Mouse (Mus musculus) neural tube, embryonic 14.5 days (tissue): ENCODE data around the gene Slc1a2. TPM values are rescaled to one million over a fixed set of nuclear protein-coding genes. Genes with fewer than 3 reads are reported as not detected.

Source experiments
- ATAC-seq: fragments of 200-750 bp; cut with Nextera tagmentation; 2 replicates; pipeline ENCODE4 v1.8.0; 2017; ENCODE audit warnings: low read depth, mild to moderate bottlenecking, moderate TSS enrichment, moderate library complexity
- H3K27ac ChIP-seq: fragments of 300-500 bp; sonication (generic); 2 replicates; pipeline ENCODE4 v1.5.1; 2014; ENCODE audit warnings: low read depth, mild to moderate bottlenecking, control low read depth, low read length, moderate library complexity, mixed read lengths
- H3K27me3 ChIP-seq: fragments of 300-500 bp; sonication (generic); 2 replicates; pipeline ENCODE4 v1.6.1; 2014; ENCODE audit warnings: low read length; ENCODE audit not compliant: control insufficient read depth, insufficient read depth
- H3K36me3 ChIP-seq: fragments of 300-500 bp; sonication (generic); 2 replicates; pipeline ENCODE4 v1.6.1; 2014; ENCODE audit warnings: low read length, mixed read lengths; ENCODE audit not compliant: control insufficient read depth, insufficient read depth
- H3K4me1 ChIP-seq: fragments of 300-500 bp; sonication (generic); 2 replicates; pipeline ENCODE4 v1.6.1; 2014; ENCODE audit warnings: low read length; ENCODE audit not compliant: control insufficient read depth, insufficient read depth
- H3K4me2 ChIP-seq: fragments of 300-500 bp; sonication (generic); 2 replicates; pipeline ENCODE4 v1.6.1; 2014; ENCODE audit warnings: mild to moderate bottlenecking, low read depth, low read length, control low read depth
- H3K4me3 ChIP-seq: fragments of 300-500 bp; sonication (generic); 2 replicates; pipeline ENCODE4 v1.5.1; 2014; ENCODE audit warnings: low read depth, low read length, control low read depth, mixed read lengths
- H3K9ac ChIP-seq: fragments of 300-500 bp; sonication (generic); replicated peaks from 2 replicates; pipeline ENCODE4 v1.6.1; 2014; ENCODE audit warnings: low read depth, mild to moderate bottlenecking, control low read depth, low read length, mixed read lengths
- H3K9me3 ChIP-seq: fragments of 300-500 bp; sonication (generic); 2 replicates; pipeline ENCODE4 v1.6.1; 2016; ENCODE audit warnings: low read length; ENCODE audit not compliant: control insufficient read depth
- WGBS: fragments of 180-500 bp; shearing (Covaris S2); extraction: QIAGEN DNeasy Blood & Tissue Kit; methylation state at CpG from one replicate; pipeline ENCODE4 v1.1.7; 2014; 5-methylcytosine and 5-hydroxymethylcytosine counted together
- polyA plus RNA-seq: library from polyadenylated mRNA; unstranded; fragments of >200 nt; fragmentation: Nextera tagmentation; extraction: Ambion mirVana; gene quantifications from 2 replicates; pipeline ENCODE4 v1.2.1, GENCODE M21; 2014

The Slc1a2 gene
- polyA plus RNA-seq, 1 experiment from 2014 or later = 40.8 TPM

DNA sequence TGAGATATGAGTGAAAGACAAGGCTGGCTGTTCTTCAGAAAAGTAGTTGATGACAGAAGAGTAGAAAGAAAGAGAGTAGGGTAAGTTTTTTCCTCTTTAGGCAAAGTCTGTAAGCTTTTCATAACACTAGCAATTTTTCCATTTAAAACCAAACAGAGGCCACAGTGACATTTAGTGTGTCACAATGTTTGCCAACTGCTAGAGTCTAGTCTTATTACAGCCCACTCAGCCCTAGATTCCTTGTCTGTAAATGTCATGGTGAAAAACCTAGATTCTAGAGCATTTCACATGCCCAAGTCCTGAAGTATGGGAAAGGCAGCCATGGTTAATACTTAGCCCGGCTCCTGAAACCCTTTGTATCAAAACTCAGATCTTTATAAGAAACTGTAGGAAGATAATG, 112.8 kb downstream of the Slc1a2 start:
- no peak for ATAC-seq
- H3K4me3 ChIP-seq = no peak overlapping the region
- no peaks in the 10 kb centered on the region for H3K9me3 ChIP-seq
- no peaks in the 10 kb centered on the region for H3K4me1 ChIP-seq
- no peaks in the 10 kb centered on the region for H3K27me3 ChIP-seq
- no peak overlapping the region for H3K4me2 ChIP-seq
- no peak overlapping the region for H3K27ac ChIP-seq
- peaks cover 14% of the 10 kb centered on the region; the same call in 1 of the 2 replicates for H3K36me3 ChIP-seq
- no peak overlapping the region for H3K9ac ChIP-seq
- WGBS = 100% methylated on average over 1 of the region's 1 CpGs

GRCm38 (mm10) chr2:102772276-102772675, 113.8 kb downstream of the Slc1a2 start:
- no peak for ATAC-seq
- H3K27ac ChIP-seq = no peak overlapping the region
- H3K27me3 ChIP-seq = no peaks in the 10 kb centered on the region
- H3K9me3 ChIP-seq = no peaks in the 10 kb centered on the region
- H3K4me2 ChIP-seq = no peak overlapping the region
- H3K4me3 ChIP-seq = no peak overlapping the region
- WGBS = 96% methylated on average over 5 of the region's 5 CpGs
- no peaks in the 10 kb centered on the region for H3K4me1 ChIP-seq
- no peak overlapping the region for H3K9ac ChIP-seq
- peaks cover 10% of the 10 kb centered on the region; the same call in 1 of the 2 replicates for H3K36me3 ChIP-seq

DNA sequence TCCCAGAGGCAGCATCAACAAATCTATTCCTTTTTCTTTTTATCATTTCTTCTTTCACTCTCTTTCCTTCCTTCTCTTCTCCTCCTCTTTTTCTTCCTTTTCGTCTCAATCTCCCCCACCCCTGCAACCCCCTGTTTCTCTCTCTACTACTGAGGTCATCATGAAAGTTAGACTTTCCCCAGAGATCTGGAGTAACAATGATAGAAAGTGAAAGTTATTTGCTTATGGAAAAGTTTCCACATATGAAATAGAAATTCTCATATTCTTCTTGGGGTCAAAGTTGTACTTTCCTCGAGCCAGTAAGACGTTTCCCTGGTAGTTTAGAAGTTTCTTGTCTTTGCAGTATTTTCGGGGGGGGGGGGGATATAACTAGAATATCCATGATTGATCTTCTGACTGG, 116.2 kb downstream of the Slc1a2 start:
- Histone ChIP-seq H3K27me3 (no peaks in the 10 kb centered on the region), H3K27ac (no peak overlapping the region), H3K4me3 (no peak overlapping the region), H3K4me1 (no peaks in the 10 kb centered on the region), H3K9me3 (no peaks in the 10 kb centered on the region), H3K9ac (no peak overlapping the region), H3K36me3 (peaks cover 4% of the 10 kb centered on the region; the same call in 1 of the 2 replicates), H3K4me2 (no peak overlapping the region)
- WGBS = 88% methylated on average over 4 of the region's 4 CpGs
- ATAC-seq = no peak

- H3K27ac ChIP-seq = no peak overlapping the region
- ATAC-seq = no peak
- no peak overlapping the region for H3K4me3 ChIP-seq
- H3K4me1 ChIP-seq = no peaks in the 10 kb centered on the region
- 41% methylated on average over 1 of the region's 1 CpGs for WGBS
- H3K4me2 ChIP-seq = no peak overlapping the region
- no peaks in the 10 kb centered on the region for H3K9me3 ChIP-seq
- no peak overlapping the region for H3K9ac ChIP-seq
- no peaks in the 10 kb centered on the region for H3K27me3 ChIP-seq
- H3K36me3 ChIP-seq = peaks cover 4% of the 10 kb centered on the region; the same call in 1 of the 2 replicates
These were observed 117.1 kb downstream of the Slc1a2 start for GRCm38 (mm10) chr2:102775561-102775960.

DNA sequence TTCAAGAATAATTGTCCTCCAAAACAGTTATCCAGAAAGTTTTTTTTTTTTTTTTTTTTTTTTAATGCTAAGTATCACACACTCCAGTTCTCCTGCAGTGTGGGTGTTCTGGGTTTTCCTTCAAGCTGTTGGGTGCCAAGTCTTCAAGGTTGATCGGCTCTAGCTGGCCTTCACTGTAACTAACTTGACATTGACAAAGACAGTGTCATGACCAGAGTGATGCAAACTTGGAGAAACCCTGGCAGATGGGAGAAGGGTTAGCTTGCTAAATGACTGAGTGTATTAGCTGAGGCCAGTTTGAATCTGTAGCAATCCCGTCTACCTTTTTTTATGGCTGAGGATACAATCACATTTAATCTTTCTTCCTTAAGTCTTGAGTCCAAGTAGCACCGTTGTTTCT, 119.7 kb downstream of the Slc1a2 start:
- WGBS = 90% methylated on average over 3 of the region's 3 CpGs
- no peak overlapping the region for H3K9ac ChIP-seq

DNA sequence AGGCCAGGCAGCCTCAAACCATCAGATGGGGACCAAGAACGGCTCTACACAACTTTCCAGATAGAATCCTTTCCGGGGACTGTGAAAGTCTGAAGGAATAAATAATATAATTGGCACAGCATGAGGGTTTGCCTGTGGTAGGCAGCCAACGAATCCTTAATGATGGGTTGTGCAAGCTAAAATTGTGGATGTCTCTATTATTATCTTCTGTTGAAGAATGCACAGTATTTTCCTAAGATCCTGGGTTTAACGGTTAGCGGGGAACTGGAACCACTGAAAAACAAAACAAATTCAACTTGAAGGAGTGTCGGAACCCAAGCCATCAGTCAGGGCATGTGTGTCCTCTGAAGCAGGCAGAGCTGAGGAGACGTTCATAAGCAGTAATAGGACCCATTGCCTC, 124.3 kb downstream of the Slc1a2 start:
- Histone ChIP-seq H3K4me1 (no peaks in the 10 kb centered on the region), H3K27ac (no peak overlapping the region), H3K27me3 (no peaks in the 10 kb centered on the region), H3K9ac (no peak overlapping the region), H3K4me2 (no peak overlapping the region), H3K9me3 (no peaks in the 10 kb centered on the region), H3K36me3 (no peaks in the 10 kb centered on the region; the same call in 1 of the 2 replicates), H3K4me3 (no peak overlapping the region)
- ATAC-seq = no peak
- WGBS = 84% methylated on average over 7 of the region's 7 CpGs

More for the DNA sequence above, 119.7 kb downstream of the Slc1a2 start:
- Histone ChIP-seq H3K27me3 (no peaks in the 10 kb centered on the region), H3K36me3 (peaks cover 4% of the 10 kb centered on the region; the same call in 1 of the 2 replicates), H3K4me3 (no peak overlapping the region), H3K27ac (no peak overlapping the region), H3K9me3 (no peaks in the 10 kb centered on the region), H3K4me1 (no peaks in the 10 kb centered on the region), H3K4me2 (no peak overlapping the region)
- no peak for ATAC-seq

DNA sequence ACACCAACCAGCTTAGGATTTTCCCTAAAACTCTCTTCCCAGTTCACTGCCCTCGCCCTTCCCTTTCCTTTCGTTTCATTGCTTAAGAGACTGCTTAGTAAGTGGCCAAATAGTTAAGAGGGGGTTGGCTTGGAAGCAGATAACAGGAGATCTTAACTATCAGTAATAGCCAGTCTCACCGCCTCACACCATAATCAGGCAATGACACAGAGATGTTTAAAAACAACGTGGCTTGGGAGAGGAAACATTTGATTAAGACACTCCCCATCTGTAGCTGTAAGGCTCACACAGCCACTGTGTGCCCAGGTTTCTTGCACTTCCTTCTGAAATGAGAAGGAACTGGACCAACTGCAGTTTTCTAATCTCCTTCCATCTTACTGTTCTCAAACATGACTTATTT, 127.2 kb downstream of the Slc1a2 start:
- Histone ChIP-seq H3K4me1 (no peaks in the 10 kb centered on the region), H3K27ac (no peak overlapping the region), H3K9me3 (no peaks in the 10 kb centered on the region), H3K27me3 (no peaks in the 10 kb centered on the region), H3K9ac (no peak overlapping the region), H3K36me3 (no peaks in the 10 kb centered on the region; the same call in 1 of the 2 replicates), H3K4me3 (no peak overlapping the region), H3K4me2 (no peak overlapping the region)
- 84% methylated on average over 4 of the region's 4 CpGs for WGBS
- no peak for ATAC-seq

DNA sequence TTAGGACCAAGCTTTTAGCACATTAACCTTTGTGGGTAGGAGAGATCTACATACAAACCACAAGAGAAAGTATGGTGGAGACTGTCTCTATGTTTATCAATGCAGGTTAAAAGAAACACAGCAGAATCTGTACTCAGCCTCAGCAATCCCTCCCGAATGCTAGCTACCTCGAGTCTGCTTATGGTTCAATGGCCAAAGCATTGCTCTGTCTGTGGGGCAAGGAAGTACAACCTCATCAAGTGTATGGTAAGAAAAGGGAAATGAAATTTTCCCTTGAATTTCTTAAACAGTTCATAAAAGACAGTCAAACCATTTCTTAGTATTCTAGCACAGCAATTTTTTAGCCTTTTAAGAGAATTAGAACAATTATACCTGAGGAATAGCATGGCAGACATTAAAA, 133.2 kb downstream of the Slc1a2 start:
- Histone ChIP-seq H3K4me2 (no peak overlapping the region), H3K4me1 (no peaks in the 10 kb centered on the region), H3K27me3 (no peaks in the 10 kb centered on the region), H3K9me3 (no peaks in the 10 kb centered on the region), H3K4me3 (no peak overlapping the region), H3K27ac (no peak overlapping the region), H3K36me3 (no peaks in the 10 kb centered on the region), H3K9ac (no peak overlapping the region)
- WGBS = 71% methylated on average over 2 of the region's 2 CpGs
- no peak for ATAC-seq

DNA sequence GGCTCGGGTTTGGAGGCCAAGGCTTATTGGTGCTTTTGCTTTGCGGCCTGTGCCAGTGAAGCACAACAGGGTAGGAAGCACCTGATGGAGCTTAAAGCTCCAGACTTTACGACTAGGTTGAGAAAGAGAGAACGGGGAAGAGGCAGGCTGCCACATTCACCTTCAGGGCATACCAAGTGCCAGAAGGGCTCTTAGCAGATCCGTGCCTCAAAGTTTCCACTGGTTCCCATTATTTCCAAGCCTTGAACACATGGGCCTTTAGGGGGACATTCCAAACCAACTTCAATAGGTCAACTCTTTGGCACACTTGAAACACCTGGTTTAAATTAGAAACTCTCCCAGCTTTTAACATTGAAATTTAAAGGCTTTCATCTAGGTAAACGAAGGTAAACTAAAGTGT, 134.3 kb downstream of the Slc1a2 start:
- H3K4me2 ChIP-seq = no peak overlapping the region
- H3K4me3 ChIP-seq = no peak overlapping the region
- H3K9me3 ChIP-seq = no peaks in the 10 kb centered on the region
- ATAC-seq = no peak
- no peaks in the 10 kb centered on the region for H3K36me3 ChIP-seq
- no peaks in the 10 kb centered on the region for H3K27me3 ChIP-seq
- 87% methylated on average over 6 of the region's 6 CpGs for WGBS
- no peaks in the 10 kb centered on the region for H3K4me1 ChIP-seq
- no peak overlapping the region for H3K27ac ChIP-seq
- H3K9ac ChIP-seq = no peak overlapping the region
